Mouse (Mus musculus): Measurements from ENCODE around the gene Cacng8. TPM values are rescaled to one million over a fixed set of nuclear protein-coding genes. Genes with fewer than 3 reads are reported as not detected.

Gene Cacng8
- polyA plus RNA-seq, 1 experiment from 2014 or later: 7.0 TPM

DNA sequence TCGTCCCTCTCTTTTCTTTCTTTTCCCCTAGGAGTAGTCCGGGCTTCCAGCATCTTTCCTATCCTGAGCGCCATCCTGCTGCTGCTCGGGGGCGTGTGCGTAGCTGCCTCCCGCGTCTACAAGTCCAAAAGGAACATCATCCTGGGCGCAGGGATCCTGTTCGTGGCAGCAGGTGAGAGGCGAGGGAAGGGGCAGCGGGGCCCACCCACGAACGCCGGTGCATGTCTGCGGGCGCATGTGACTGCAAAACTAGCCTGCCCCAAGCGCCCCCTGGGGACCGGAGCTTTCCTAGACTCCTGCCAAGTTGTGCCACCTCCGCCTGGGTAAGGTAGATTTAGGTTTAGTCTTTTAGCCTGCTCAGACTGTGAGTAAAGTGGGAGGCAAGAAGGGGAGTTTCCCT, 21.6 kb downstream of the Cacng8 start:
- H3K9me3 ChIP-seq (ENCODE audit: control insufficient read depth, low read length): peaks cover 2% of the 10 kb centered on the region; the same call in 1 of the 2 replicates
- WGBS: 1% methylated on average over 20 of the region's 20 CpGs
- ATAC-seq (ENCODE audit: insufficient number of reproducible peaks, low FRiP score, low TSS enrichment, low read depth): no peak
- DNase-seq (ENCODE audit: low spot score): peak; percentile 74
- H3K36me3 ChIP-seq (ENCODE audit: control insufficient read depth, insufficient read depth, low read length): no peaks in the 10 kb centered on the region
- H3K27me3 ChIP-seq (ENCODE audit: control insufficient read depth, insufficient read depth, low read length): peaks cover 48% of the 10 kb centered on the region
- H3K4me3 ChIP-seq (ENCODE audit: low read depth, low read length): peak overlapping the region; percentile 34
- H3K4me2 ChIP-seq (ENCODE audit: low read depth, severe bottlenecking): peak overlapping the region; percentile 70
- peak overlapping the region; percentile 40 for H3K9ac ChIP-seq (ENCODE audit: low read length)
- H3K4me1 ChIP-seq (ENCODE audit: control insufficient read depth, insufficient read depth, low read length): peaks cover 7% of the 10 kb centered on the region; the same call in 1 of the 2 replicates
- H3K27ac ChIP-seq (replicated peaks; ENCODE audit: low read depth, low read length): no peak overlapping the region

- 1% methylated on average over 41 of the region's 47 CpGs for WGBS
- H3K4me2 ChIP-seq (ENCODE audit: low read depth, severe bottlenecking): peak overlapping the region; percentile 96
- H3K4me1 ChIP-seq (ENCODE audit: control insufficient read depth, insufficient read depth, low read length): peaks cover 7% of the 10 kb centered on the region; the same call in 1 of the 2 replicates
- ATAC-seq (ENCODE audit: insufficient number of reproducible peaks, low FRiP score, low TSS enrichment, low read depth) (no peak), DNase-seq (ENCODE audit: low spot score) (peak; percentile 60)
- H3K9ac ChIP-seq (ENCODE audit: low read length): peak overlapping the region; percentile 49
- no peak overlapping the region for H3K27ac ChIP-seq (replicated peaks; ENCODE audit: low read depth, low read length)
- H3K4me3 ChIP-seq (ENCODE audit: low read depth, low read length): peak overlapping the region; percentile 48
- H3K9me3 ChIP-seq (ENCODE audit: control insufficient read depth, low read length): peaks cover 2% of the 10 kb centered on the region; the same call in 1 of the 2 replicates
- H3K36me3 ChIP-seq (ENCODE audit: control insufficient read depth, insufficient read depth, low read length): no peaks in the 10 kb centered on the region
- peaks cover 48% of the 10 kb centered on the region for H3K27me3 ChIP-seq (ENCODE audit: control insufficient read depth, insufficient read depth, low read length)
Measured at GRCm38 (mm10) chr7:3414888-3415287, 24.4 kb downstream of the Cacng8 start.

- Histone ChIP-seq H3K9ac (ENCODE audit: low read length) (peak overlapping the region; percentile 49), H3K4me2 (ENCODE audit: low read depth, severe bottlenecking) (peak overlapping the region; percentile 96), H3K4me1 (ENCODE audit: control insufficient read depth, insufficient read depth, low read length) (peaks cover 7% of the 10 kb centered on the region; the same call in 1 of the 2 replicates), H3K27me3 (ENCODE audit: control insufficient read depth, insufficient read depth, low read length) (peaks cover 48% of the 10 kb centered on the region), H3K27ac (replicated peaks; ENCODE audit: low read depth, low read length) (no peak overlapping the region), H3K36me3 (ENCODE audit: control insufficient read depth, insufficient read depth, low read length) (no peaks in the 10 kb centered on the region), H3K9me3 (ENCODE audit: control insufficient read depth, low read length) (peaks cover 2% of the 10 kb centered on the region; the same call in 1 of the 2 replicates), H3K4me3 (ENCODE audit: low read depth, low read length) (peak overlapping the region; percentile 48)
- under 1% methylated on average over 49 of the region's 60 CpGs for WGBS
- ATAC-seq (ENCODE audit: insufficient number of reproducible peaks, low FRiP score, low TSS enrichment, low read depth): no peak
- DNase-seq (ENCODE audit: low spot score): peak; percentile 50
Measured at GRCm38 (mm10) chr7:3415378-3415777, 24.9 kb downstream of the Cacng8 start.

DNA sequence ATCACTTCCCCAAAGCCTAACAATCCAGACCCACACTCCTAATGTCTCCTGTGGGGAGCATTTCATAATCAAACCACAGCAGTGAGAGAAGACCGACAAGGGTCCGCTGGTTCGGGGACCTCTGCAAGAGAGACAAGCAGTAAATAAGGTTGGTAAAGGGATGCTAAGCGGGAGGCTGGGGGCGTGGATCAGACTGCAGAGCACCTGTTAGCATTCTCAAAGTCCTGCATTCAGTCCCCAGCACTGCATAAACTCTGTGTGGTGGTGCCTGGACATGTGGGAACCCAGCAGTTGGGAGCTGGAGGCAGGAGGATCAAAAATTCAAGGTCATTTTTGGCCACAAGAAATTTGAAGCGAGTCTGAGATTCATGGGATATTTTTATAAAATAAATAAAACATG, 29.5 kb downstream of the Cacng8 start:
- H3K27me3 ChIP-seq (ENCODE audit: control insufficient read depth, insufficient read depth, low read length): peaks cover 47% of the 10 kb centered on the region
- ATAC-seq (ENCODE audit: insufficient number of reproducible peaks, low FRiP score, low TSS enrichment, low read depth): no peak
- H3K4me3 ChIP-seq (ENCODE audit: low read depth, low read length): no peak overlapping the region
- H3K27ac ChIP-seq (replicated peaks; ENCODE audit: low read depth, low read length): no peak overlapping the region
- H3K4me2 ChIP-seq (ENCODE audit: low read depth, severe bottlenecking): no peak overlapping the region
- H3K36me3 ChIP-seq (ENCODE audit: control insufficient read depth, insufficient read depth, low read length): no peaks in the 10 kb centered on the region
- no peak overlapping the region for H3K9ac ChIP-seq (ENCODE audit: low read length)
- peaks cover 2% of the 10 kb centered on the region; the same call in 1 of the 2 replicates for H3K9me3 ChIP-seq (ENCODE audit: control insufficient read depth, low read length)
- H3K4me1 ChIP-seq (ENCODE audit: control insufficient read depth, insufficient read depth, low read length): no peaks in the 10 kb centered on the region; the same call in 1 of the 2 replicates
- WGBS: 38% methylated on average over 6 of the region's 6 CpGs
- DNase-seq (ENCODE audit: low spot score): no peak

- Histone ChIP-seq H3K4me1 (ENCODE audit: control insufficient read depth, insufficient read depth, low read length) (no peaks in the 10 kb centered on the region; the same call in 1 of the 2 replicates), H3K27me3 (ENCODE audit: control insufficient read depth, insufficient read depth, low read length) (peaks cover 46% of the 10 kb centered on the region), H3K4me3 (ENCODE audit: low read depth, low read length) (no peak overlapping the region), H3K36me3 (ENCODE audit: control insufficient read depth, insufficient read depth, low read length) (no peaks in the 10 kb centered on the region), H3K9ac (ENCODE audit: low read length) (no peak overlapping the region), H3K9me3 (ENCODE audit: control insufficient read depth, low read length) (peaks cover 2% of the 10 kb centered on the region; the same call in 1 of the 2 replicates), H3K27ac (replicated peaks; ENCODE audit: low read depth, low read length) (no peak overlapping the region), H3K4me2 (ENCODE audit: low read depth, severe bottlenecking) (no peak overlapping the region)
- 66% methylated on average over 5 of the region's 5 CpGs for WGBS
- DNase-seq (ENCODE audit: low spot score) (no peak), ATAC-seq (ENCODE audit: insufficient number of reproducible peaks, low FRiP score, low TSS enrichment, low read depth) (no peak)
Measured at GRCm38 (mm10) chr7:3420466-3420865, 30.0 kb downstream of the Cacng8 start.

DNA sequence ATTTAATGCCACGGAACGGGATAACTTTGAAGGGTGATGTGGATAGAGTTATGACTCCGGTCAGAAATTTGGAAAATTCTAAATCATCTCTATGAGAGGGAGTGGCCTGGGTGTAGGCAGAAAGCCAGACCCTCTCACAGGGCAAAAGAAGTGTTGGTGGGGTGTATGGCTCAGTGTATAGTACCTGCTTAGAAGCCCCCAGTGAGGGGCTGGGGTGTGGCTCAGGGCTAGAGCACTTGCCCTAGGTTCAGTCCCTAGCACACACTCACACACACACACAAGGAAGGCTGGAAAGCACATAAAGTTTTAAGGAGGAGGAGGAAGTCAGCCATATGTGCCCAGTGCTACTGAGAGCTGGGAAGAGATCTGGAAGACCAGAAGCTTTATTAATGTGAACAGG, 30.8 kb downstream of the Cacng8 start:
- DNase-seq (ENCODE audit: low spot score) (no peak), ATAC-seq (ENCODE audit: insufficient number of reproducible peaks, low FRiP score, low TSS enrichment, low read depth) (no peak)
- no peak overlapping the region for H3K27ac ChIP-seq (replicated peaks; ENCODE audit: low read depth, low read length)
- 79% methylated on average over 3 of the region's 3 CpGs for WGBS
- peaks cover 40% of the 10 kb centered on the region for H3K27me3 ChIP-seq (ENCODE audit: control insufficient read depth, insufficient read depth, low read length)
- H3K4me3 ChIP-seq (ENCODE audit: low read depth, low read length): no peak overlapping the region
- H3K36me3 ChIP-seq (ENCODE audit: control insufficient read depth, insufficient read depth, low read length): no peaks in the 10 kb centered on the region
- H3K4me1 ChIP-seq (ENCODE audit: control insufficient read depth, insufficient read depth, low read length): no peaks in the 10 kb centered on the region; the same call in 1 of the 2 replicates
- H3K9ac ChIP-seq (ENCODE audit: low read length): no peak overlapping the region
- peaks cover 2% of the 10 kb centered on the region; the same call in 1 of the 2 replicates for H3K9me3 ChIP-seq (ENCODE audit: control insufficient read depth, low read length)
- no peak overlapping the region for H3K4me2 ChIP-seq (ENCODE audit: low read depth, severe bottlenecking)

DNA sequence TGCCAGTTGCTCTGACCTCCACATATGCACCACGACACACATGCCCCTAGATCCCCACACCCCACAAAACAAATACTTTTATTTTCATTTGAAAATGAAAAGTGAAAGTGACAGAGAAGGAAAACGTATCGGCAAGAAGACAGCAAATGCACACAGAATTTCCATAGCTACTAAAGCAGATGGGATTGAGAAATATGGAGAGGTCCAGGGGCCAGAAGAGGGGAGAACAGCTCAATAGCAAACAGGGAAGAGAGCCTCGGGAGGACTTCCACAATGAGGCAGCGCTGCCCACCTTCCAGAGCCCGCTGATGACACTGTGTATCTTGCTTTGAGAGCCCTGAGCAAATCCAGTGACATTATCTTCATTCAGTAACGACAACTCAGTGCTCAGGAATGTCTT, 31.6 kb downstream of the Cacng8 start:
- no peak overlapping the region for H3K4me2 ChIP-seq (ENCODE audit: low read depth, severe bottlenecking)
- no peak for DNase-seq (ENCODE audit: low spot score)
- no peak overlapping the region for H3K4me3 ChIP-seq (ENCODE audit: low read depth, low read length)
- 68% methylated on average over 7 of the region's 7 CpGs for WGBS
- no peak for ATAC-seq (ENCODE audit: insufficient number of reproducible peaks, low FRiP score, low TSS enrichment, low read depth)
- peaks cover 36% of the 10 kb centered on the region for H3K27me3 ChIP-seq (ENCODE audit: control insufficient read depth, insufficient read depth, low read length)
- no peaks in the 10 kb centered on the region; the same call in 1 of the 2 replicates for H3K4me1 ChIP-seq (ENCODE audit: control insufficient read depth, insufficient read depth, low read length)
- H3K9ac ChIP-seq (ENCODE audit: low read length): no peak overlapping the region
- H3K9me3 ChIP-seq (ENCODE audit: control insufficient read depth, low read length): no peaks in the 10 kb centered on the region
- no peaks in the 10 kb centered on the region for H3K36me3 ChIP-seq (ENCODE audit: control insufficient read depth, insufficient read depth, low read length)
- H3K27ac ChIP-seq (replicated peaks; ENCODE audit: low read depth, low read length): no peak overlapping the region

DNA sequence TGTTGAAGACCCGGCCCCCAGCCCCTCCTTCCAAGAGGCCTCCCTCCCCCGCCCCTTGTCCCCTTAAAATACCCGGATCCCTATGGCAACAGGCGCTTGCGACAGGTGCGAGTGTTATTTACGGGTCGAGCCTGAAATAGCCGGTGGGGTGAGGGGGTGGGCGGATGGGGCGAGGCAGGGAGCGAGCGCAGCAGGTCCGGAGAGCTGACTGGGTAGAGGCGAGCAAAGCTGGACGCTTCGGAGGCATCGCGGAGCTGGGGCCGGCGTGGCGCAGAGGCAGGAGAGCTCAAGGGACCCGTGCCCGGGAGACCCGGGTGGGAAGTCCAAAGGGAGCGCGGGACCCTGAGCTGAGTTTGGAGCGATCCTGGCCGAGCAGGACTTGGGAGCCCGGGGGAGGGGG, 32.9 kb downstream of the Cacng8 start:
- Histone ChIP-seq H3K4me2 (ENCODE audit: low read depth, severe bottlenecking) (peak overlapping the region; percentile 33), H3K36me3 (ENCODE audit: control insufficient read depth, insufficient read depth, low read length) (no peaks in the 10 kb centered on the region), H3K4me3 (ENCODE audit: low read depth, low read length) (peak overlapping the region; percentile 25), H3K9me3 (ENCODE audit: control insufficient read depth, low read length) (no peaks in the 10 kb centered on the region), H3K4me1 (ENCODE audit: control insufficient read depth, insufficient read depth, low read length) (no peaks in the 10 kb centered on the region; the same call in 1 of the 2 replicates), H3K27me3 (ENCODE audit: control insufficient read depth, insufficient read depth, low read length) (peaks cover 36% of the 10 kb centered on the region), H3K9ac (ENCODE audit: low read length) (no peak overlapping the region), H3K27ac (replicated peaks; ENCODE audit: low read depth, low read length) (no peak overlapping the region)
- under 1% methylated on average over 30 of the region's 30 CpGs for WGBS
- DNase-seq (ENCODE audit: low spot score) (peak; percentile 44), ATAC-seq (ENCODE audit: insufficient number of reproducible peaks, low FRiP score, low TSS enrichment, low read depth) (peak; percentile 71)

DNA sequence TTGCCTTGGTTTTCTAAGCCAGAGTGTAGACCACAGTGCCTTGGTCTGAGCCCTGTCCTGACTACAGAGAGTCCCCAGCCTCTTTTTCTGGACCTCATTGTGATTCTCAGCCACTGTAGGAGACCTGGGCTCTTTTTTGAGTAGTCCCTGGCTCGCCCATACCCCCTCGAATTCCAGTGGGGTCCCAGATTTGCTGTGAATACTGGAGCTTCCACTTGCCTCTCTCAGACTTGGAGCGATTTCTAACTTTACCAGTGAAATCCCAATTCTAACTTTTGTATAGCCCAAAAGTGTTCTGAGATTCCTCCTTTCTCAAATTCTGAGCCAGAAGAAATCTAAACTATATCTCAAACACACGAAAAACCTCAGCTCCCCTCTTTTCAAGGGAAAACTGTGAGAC, 33.4 kb downstream of the Cacng8 start, which contains the start of gene Cacng6:
Cacng6 (plus strand) TSS at position 301 of the 400 bp plus-strand sequence.
- ATAC-seq (ENCODE audit: insufficient number of reproducible peaks, low FRiP score, low TSS enrichment, low read depth) (0 out of 2 replicates have a peak, but pooled peaks have one; percentile 1), DNase-seq (ENCODE audit: low spot score) (no peak)
- Histone ChIP-seq H3K27ac (replicated peaks; ENCODE audit: low read depth, low read length) (no peak within 1 kb of the TSS), H3K36me3 (ENCODE audit: control insufficient read depth, insufficient read depth, low read length) (no peaks in the 10 kb centered on the region), H3K27me3 (ENCODE audit: control insufficient read depth, insufficient read depth, low read length) (peaks cover 36% of the 10 kb centered on the region), H3K9me3 (ENCODE audit: control insufficient read depth, low read length) (no peaks in the 10 kb centered on the region), H3K4me3 (ENCODE audit: low read depth, low read length) (peak within 1 kb of the TSS; percentile 25), H3K4me2 (ENCODE audit: low read depth, severe bottlenecking) (peak within 1 kb of the TSS; percentile 33), H3K9ac (ENCODE audit: low read length) (no peak within 1 kb of the TSS), H3K4me1 (ENCODE audit: control insufficient read depth, insufficient read depth, low read length) (no peaks in the 10 kb centered on the region; the same call in 1 of the 2 replicates)
- 41% methylated on average over 4 of the region's 4 CpGs for WGBS

Data from limb, embryonic 11.5 days (tissue).